Mouse (Mus musculus) gastrocnemius, adult 18-20 months (tissue): ENCODE measurements around the gene Sept8. TPM values are rescaled to one million over a fixed set of nuclear protein-coding genes. Genes with fewer than 3 reads are reported as not detected.

Experiments used
- DNase-seq: peaks from one replicate; pipeline ENCODE4 v3.0.0; 2021; ENCODE audit warnings: low spot score
- total RNA-seq, 2 experiments: library from RNA; stranded (reverse); gene quantifications; 2 replicates each; pipeline ENCODE4 v1.2.3; 2021

Sept8 gene
- total RNA-seq, 2 experiments from 2014 or later: 8.4 to 10.3 TPM

DNA sequence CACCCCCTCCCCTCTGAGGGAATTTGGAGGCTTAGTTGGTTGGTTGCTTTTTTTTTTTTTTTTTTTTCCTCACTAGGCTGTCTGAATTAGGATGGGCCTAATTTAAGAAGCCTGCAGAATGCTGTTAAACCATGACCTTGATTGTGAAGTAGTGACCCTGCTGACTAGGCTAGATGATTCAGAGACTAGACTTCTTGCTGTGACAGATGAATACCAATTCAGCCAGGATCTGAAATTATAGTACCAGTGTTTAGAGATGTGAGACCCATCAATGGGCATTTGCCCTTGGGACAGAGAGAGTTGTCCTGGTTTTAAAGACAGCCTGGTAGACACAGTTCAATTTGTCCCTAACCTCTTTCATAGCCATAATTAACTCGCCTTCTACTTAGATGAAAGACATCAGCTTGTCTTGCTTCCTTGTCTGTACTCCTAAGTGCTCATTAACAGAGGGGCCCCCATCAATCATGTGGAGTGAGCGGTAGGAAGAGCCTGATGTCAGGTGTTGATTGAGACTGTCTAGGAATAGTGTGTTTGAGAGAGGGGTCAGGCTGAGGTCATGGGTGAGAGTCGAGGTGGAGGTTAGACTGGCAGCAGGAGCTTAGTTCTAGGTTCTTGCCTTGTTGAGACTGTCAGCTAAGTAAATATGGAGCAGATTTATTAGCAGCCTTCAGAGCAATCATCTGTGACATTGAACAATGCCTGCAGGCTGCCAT, 25.7 kb upstream of the Sept8 start:
- no peak for DNase-seq

DNA sequence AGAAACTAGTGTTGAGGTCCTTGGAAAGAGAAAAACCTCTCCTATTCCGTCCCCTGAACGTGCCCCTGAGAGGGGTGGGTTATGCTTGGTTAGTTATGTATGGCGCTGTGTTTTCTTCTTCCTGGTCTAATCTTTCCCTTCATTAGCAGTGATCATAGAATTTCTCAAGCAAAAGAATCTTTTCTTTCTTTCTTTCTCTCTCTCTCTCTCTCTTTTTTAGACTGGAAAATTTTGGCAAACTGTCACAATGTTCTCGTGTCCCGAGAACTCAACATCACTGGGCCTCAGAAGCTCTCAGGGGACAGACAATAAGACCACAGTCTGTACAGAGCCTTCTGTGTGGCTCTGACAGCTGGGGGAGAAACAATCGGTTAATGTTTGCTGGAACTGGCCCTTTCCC, 23.6 kb upstream of the Sept8 start:
- peak; percentile 18 for DNase-seq

DNA sequence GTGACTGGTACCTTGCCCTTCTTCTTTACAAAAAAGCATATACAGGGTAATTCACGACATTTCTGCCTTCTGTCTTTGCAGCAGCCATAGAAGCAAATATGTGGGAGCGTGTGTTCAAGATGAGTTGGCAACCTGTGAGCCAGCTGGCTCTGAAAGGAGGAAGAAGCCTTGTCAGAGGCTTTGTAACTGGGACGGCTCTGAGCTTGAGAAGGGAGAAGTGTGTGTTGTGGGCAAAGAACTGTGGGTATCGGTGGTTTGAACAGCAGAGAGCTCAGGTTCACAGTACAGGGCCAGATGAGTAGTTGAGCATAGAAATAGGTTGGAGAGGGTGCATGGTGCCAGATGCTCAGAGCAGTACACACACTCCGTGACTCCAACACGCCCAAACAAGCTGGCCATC, 22.1 kb upstream of the Sept8 start:
- no peak for DNase-seq

DNA sequence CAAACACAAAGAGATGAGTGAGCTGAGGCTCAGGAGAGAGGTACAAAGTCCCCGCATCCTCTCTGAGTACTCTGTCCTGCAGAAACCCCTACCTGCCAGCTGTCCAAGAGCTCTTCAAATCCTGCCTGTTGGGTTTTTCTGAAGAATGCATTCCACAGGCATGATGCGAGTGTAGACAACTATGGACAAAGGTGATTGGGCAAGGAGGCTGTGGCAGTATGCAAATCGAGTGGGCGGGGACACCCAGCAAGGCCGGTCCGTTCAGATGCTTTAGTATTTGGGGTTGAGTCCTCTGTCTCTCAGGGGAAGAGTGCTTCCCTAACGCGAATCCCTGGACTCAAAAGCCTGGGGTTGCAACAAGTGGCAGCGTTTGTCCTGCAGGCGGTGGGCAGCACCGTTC, 18.5 kb upstream of the Sept8 start:
- no peak for DNase-seq

DNA sequence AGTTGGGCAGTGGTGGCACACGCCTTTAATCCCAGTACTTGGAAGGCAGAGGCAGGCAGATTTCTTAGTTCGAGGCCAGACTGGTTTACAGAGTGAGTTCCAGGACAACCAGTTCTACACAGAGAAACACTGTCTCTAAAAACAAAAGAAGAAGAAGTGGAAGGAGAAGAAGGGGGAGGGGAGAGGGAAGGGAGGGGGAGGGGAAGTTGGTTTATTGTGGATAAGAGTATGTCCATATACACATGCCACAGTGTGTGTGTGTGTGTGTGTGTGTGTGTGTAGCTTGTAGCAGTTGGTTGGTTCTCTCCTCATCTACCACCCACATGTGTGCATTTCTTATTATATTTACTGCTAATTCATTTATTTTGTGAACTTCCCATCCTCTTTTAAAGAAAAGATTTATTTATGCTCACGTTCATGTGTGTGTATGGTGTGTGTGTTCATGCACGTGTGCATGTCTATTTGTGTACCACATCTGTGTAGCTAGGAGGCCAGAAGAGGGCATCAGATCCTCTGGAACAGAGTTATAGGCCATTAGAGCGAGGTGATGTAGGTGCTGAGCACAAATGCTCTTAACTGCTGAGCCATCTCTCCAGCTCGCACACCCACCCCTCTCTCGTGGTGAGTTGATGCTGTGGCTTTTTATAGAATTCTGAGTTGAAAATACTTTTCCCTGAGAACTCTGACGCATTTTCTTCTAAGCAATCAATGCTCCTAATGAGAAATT, 16.9 kb upstream of the Sept8 start:
- no peak for DNase-seq

DNA sequence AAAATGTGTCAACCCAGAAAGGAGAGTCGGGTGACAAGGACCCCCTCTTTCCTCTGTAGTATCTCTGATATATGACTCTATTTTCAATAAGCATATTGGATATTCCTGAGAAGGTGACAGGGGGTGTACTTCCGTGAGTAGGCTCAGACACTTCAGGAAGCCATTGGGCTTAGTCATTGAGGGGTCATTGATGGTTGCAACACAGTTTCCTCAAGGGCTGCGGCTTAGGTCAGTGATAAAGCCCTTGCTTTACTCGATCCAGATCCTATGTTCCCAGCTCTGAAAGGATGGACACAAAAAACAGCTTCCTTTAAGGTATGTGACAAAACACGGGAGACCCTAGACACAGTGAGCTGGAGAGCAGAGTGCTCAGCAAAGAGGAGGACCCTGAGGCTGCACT, 15.3 kb upstream of the Sept8 start:
- DNase-seq: no peak

DNA sequence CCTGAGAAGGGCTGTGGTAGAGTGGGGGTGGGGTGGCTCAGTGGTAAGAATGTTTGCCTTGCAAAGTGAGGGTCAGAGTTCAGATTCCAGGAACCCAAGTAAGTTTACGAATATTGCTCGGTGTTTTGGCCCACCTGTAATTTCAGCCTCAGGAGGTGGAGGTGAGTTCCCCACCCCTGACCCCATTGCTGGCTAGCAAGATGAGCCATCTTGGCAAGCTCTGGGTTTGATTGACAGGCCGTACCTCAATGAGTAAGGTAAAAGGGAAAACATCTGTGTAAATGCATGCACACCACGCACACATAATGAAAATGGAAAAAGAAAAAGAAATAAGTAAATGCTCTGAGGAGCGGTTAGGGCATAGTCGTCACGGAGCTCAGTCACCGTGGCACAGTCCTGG, 14.7 kb upstream of the Sept8 start:
- DNase-seq: no peak

DNA sequence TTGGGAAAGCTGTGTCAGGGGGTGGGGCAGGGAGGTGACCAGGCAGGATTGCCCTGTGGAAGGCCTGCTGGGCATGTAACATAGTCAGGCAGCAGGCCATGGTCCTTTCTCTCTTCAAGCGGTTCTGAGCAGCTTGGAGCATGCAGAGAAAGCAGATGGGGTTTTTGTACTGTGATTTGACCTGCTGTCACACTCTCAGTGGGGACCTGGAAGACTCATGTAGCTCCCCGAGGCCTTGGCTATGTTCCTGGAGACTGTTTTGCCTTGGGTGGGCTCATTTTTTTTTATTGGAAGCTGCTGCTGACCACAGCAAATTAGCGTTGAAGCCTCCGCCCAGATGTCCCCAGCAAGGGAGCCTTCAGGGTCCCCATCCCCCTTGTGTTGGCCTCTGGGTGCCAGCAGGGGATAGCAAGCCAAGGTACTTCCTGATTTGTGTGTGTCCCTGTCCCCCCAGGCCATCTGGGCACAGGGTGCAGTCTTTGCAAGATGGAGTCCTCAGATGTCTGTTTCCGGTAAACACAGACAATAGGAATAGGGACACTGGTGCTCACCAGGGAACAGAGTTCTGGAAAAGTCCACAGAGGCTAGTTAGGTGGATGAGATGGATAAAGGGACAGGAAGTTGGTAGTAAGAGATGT, 13.9 kb upstream of the Sept8 start:
- DNase-seq: no peak

DNA sequence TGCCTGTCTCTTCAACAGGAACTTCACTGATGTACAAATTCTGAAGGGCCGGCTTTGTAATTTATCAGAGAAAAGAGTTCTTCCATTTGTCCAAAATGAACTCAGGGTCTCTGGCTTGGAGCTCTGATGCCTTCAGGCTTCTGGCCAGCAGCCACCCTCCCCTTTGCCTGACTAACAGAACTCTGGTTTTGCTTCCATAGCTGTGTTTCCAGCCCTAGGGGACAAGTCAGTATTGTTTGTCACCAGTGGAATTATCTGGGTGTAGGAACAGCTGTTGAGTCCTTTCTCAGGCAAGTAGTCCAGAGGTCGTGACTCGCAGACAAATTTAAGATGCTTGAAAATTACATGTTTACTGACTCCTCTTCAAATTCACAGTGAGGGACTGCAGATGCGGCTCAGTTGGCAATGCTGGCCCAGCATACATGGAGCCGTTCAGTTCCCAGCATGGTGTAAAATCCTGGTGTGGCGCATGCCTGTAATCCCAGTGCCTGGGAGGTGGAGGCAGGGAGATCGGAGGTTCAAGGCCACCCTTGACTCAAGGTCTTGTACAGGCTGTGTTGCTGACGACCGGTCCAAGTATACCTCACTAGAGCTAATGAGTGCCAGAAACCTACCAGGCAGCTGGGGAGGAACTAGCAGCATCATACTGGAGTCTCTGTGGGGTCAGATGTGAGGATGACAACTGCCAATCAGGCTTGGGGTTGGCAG, 11.8 kb upstream of the Sept8 start:
- no peak for DNase-seq

DNA sequence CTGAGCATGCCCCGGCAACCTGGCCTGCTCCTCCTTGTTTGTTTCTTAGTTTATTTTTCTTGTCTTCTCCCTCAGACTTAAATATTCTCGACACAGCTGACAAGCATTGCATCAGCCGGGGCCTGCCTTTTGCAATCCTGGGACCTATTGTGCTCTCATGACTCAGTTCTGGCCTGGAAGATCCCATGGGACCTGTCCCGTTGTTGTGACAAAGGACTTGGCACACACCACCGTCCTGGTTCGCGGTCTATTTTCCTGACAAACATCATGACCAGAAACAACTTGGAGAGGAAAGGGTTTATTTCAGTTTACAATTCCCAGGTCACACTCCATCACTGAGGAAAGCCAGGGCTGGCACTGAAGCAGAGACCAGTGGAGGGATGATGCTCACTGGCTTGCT, 10.9 kb upstream of the Sept8 start:
- peak; percentile 82 for DNase-seq

DNA sequence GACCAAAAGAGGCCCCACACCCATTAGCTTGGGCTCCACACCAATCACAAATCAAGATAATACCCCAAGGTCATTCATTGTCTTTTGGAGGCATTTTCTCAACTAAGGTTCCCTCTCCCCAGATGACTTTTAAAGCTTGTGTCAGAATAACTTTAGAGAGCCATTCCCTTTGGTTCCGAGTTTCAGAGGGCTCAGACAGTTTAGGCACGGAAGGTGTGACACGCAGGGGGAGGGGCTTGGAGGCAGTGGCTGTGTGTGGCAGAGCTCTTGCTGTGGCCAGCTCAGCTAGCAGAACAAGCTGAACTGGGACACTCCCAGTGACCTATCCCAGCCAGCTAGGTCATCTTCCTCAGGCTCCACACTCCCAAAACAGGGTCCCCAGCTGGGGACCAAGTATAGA, 10.5 kb upstream of the Sept8 start:
- peak; percentile 38 for DNase-seq

DNA sequence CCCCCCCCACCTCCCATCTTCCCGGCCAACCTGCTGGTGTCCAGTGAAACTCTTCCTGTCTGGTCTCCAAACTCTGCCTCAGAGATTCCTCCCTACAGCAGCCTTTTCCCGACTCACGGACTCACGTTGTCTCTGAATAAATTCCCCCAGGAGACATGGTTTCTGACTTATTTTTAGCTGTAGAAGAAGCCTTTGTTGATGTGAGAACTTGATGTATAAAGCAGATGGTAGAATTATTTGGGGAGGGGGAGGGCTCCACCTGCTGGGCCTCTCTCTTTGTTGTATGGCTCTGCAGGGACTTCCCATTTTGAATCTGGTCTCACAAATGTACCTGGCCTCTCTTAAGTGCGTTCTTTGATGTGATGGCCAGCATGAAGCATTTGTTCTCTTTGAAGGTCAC, 8.7 kb upstream of the Sept8 start:
- no peak for DNase-seq

DNA sequence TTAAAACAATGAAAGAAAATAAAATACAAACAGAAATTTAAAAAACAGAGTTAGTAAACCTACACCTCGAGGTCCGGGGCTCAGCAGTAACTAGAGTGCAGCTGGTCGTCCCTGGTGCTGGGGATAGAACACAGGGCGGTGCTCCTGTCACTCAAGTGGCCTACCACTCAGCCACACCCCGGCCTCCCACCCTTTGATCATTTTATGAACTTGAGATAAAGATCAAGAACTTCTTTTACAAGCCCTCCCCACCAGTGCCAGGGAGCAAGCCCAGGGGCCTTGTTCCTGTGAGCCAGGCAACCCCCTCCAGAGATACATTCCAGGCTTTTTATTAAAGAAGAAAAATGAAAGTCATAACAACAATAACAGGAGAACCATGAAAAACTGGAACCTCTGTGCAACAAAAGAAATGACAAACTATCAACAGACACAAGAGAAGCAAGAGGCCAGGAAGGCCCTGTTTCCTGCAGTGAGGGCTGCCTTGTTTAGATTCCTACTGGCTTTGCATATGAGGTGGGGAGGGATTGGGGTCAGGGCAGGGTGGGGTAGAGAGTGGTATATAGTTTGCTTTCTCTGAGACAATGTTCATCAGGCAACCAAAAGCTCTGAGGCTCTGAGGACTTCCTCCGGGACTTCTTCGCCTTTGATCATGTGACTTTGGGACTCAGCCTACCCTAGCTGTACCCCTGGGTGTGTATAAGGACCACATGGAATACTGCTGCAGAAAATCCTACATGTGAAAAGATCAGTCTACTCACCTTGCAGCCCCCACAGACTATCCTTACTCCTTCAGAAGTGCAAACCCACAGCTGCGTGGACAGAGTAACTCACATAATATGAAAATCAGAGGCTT, 2.1 kb upstream of the Sept8 start:
- no peak for DNase-seq

DNA sequence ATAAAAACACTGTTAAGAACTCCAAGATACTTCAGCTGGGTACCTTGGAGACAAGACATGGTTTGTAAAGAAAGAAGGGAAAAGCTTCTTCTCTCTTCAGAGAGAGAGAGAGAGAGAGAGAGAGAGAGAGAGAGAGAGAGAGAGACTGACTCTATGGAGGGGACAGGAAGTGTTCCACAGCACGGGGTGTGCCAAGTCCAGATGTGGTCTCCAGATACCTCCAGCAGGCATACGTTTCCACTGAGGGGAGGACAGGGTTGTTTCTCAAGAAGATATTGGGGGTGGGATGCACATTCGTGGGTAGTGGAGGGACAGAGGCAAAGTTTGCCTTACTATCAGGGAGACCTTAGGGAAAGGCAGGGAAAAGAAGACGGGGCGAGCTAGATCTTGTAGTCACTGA, 298 bp upstream of the Sept8 start:
- no peak for DNase-seq

DNA sequence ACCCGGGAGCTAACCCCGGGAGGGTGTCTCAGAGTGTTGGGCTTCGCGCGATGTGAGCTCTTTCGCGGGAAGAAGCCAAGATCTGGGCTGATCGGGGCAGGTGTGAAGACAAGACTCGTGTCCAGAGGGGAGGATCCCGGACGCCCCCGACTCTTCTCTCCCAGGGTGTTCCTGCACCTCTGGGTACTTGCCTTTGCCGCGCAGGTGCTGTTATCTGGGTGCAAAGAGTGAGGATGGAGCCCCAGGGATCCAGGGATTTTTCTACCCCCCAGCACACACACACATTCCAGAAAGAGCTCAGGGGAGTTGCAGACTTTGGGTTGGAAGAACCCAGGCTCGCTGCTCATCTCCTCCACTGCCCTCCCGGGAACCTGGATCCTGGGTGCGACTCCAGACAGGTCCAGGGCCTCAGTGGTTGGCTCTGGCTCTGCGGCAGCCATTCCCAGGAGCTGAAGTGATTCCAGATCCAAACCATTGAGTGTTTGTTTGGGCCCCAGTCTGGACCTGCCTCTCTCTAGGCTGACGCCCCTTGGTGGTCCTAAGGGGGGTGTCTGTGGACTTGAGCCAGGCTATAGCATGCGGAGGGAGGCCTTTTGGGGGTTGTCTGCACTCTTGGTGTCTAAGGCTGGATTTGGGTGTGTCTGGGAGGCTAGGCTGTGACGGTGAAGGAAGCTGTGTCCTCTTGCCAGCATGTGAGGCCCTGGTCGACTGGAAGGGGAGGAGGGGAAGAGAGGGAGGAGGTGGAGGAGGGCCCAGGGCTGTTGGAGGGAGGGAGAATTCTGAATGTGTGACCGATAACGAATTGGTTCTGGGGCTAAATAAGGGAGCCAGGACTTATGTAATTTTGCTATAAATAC, 1.3 kb downstream of the Sept8 start:
- DNase-seq: peak; percentile 73

DNA sequence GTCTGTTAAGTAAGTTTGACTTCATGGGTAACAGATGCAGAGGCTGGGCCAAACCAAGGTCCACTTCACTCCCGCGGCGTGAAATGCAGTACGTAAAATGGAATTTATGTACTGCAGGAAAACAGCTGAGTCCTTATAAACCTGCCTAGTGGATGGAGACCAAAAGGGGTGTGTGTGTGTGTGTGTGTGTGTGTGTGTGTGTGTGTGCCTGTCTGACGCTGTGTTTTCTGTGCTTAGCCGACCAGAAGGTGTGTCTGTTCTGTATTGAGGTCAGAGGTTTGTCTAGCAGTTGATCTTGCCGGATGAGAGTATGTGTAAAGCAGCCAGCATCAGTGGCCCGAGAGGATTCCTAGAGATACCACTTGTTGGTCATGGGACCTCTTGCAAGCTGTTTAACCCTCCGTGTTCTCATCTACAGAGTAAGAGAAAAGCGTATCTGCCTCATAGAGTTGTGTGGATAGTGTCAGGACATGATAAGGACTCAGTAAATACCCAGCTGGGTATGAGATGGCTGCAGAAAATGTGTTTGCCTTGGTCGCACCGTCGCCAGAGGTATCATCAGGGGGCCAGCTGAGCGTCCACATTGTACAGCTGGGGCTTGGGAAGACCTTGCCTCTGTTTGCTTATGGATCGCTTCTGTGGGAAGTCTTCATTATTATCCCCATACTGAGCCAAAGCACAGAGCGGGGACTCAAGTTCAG, 2.2 kb downstream of the Sept8 start:
- DNase-seq: no peak

DNA sequence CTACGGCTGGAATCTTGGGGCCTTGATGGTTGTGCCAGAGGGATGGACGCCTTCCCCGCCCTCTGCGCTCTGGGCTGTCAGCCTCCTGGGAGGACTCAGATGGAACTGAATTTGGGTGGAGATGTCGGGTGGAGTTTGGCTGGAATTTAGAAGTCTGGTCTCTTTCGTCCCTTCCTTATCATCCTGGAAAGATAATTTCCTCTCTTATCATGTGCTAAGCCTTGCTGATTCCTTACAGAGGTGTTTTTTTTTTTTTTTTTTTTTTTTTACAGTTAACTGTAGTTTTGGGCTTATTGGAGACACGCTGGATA, 2.7 kb downstream of the Sept8 start:
- peak; percentile 66 for DNase-seq

DNA sequence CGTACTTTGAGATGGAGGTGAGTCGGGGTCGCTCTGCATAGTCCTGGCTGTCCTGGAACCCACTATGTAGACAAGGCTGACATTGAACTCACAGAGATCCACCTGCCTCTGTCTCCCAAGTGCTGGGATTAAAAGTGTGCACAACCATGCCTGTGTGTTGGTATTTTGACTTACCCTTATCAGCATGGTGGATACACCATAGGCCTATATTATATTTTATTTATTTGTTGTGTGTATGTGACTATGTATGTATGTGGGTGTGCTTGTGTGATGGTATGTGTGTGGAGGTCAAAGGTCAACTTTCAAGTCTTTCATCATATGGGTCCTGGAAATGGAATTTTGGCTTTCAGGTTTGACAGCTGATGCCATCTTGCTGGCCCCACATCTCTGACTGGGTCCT, 3.3 kb downstream of the Sept8 start:
- DNase-seq: no peak

DNA sequence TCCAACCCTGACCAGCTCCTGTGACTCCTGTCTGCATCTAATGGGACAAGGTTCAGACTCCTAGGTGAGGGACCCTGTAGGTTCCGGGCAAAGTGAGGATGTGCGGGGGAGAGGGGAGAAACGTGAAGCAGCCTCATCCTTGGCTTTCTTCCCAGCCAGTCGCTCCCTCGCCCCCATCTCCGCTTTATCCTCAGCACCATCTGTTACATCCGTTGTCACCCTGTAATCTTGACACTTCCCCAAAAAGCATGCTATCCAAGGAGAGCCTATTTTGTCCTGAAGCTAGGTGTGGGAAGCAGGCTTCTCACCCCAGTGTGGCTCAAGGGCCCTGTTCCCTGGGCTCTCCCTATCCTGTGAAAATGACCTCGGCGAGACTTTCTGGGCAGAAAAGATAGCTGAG, 3.9 kb downstream of the Sept8 start:
- DNase-seq: no peak
